In the genomic region with DNA sequence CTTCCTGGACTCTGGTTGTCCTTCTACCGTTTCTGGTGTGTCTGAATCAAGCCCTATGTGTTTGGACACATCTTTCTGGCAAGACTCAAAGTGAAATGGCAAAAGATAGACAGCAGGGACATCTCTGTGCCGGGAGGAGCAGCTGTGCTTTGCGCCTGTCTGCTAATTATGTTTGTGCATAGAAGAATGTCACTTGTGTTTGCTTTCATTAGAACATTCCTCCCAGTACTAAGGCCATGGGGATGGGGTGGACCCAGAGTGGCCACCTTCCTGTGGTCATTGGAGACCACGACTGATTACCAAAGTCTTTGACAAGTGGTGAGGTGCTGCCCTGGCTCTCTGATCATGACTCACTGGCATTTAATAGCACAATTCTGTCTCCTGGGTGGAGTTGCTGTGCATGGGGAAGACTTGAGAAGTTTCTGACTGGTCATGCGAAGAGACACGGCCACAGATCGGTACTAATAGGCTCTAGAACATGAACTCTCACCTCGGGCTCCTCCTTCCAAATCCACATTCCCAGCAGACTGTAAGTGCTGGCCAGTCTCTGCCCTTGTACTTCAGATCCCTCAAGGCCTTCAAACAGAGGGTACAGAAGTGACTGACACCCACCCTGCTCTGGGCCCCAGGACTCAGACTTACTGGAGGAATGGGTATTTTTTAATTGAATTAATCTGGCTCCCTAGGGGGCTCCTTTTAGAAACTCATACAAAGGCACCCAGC, we compare ENCODE assay signal across 23 mouse cellular contexts.
DNase-seq lines count a peak whose midpoint lies in the region; TF ChIP-seq lines count a peak whose summit lies in the region.
"Had no signal": no experiment of that assay in that cellular context is flagged by ENCODE, and none has a peak within 500 bp of the region (broad histone marks: within the 10 kb centered on the region; RNA-seq: fewer than 3 reads in every experiment).

No protein-coding gene starts in this region.

- intact Hi-C loops in heart, postnatal 36 days (cut with DNase I): no loop called here

- TF ChIP-seq POLR2A in lung, adult 2 months (IDR thresholded peaks at IDR 0.05; ENCODE audit: borderline replicate concordance, extremely low read depth, low read depth, low read length): no peak

- WGBS in heart, embryonic 10.5 days: 91% methylated on average over 8 of the region's 8 CpGs
- 86% methylated on average over 8 of the region's 8 CpGs for WGBS in lung, adult 2 months
- 94% methylated on average over 8 of the region's 8 CpGs for WGBS in midbrain, embryonic 10.5 days

- 0 out of 2 replicates have a peak, but pooled peaks cover 2% of the 10 kb centered on the region for H3K36me3 ChIP-seq in heart, embryonic 10.5 days
- no peaks in the 10 kb centered on the region for H3K36me3 ChIP-seq in midbrain, embryonic 10.5 days
- H3K36me3 ChIP-seq: forebrain, embryonic 15.5 days; G1E; heart, embryonic 12.5 days; hindbrain, embryonic 12.5 days; limb, embryonic 13.5 days; liver, embryonic 12.5 days; midbrain, embryonic 15.5 days; stomach, embryonic 15.5 days had no signal

- H3K4me3 ChIP-seq in heart, embryonic 10.5 days: no peak overlapping the region
- no peak overlapping the region for H3K4me3 ChIP-seq in lung, adult 2 months (replicated peaks; ENCODE audit: extremely low read depth, low read depth, low read length)
- no peak overlapping the region for H3K4me3 ChIP-seq in midbrain, embryonic 10.5 days
- H3K4me3 ChIP-seq: forebrain, embryonic 15.5 days; heart, embryonic 12.5 days; hindbrain, embryonic 12.5 days; limb, embryonic 13.5 days; liver, embryonic 12.5 days; midbrain, embryonic 15.5 days; stomach, embryonic 15.5 days had no signal

- H3K27ac ChIP-seq in heart, embryonic 10.5 days: peak overlapping the region; percentile 44; the same call in 1 of the 2 replicates
- no peak overlapping the region for H3K27ac ChIP-seq in midbrain, embryonic 10.5 days (replicated peaks)
- H3K27ac ChIP-seq: forebrain, embryonic 15.5 days; hindbrain, embryonic 12.5 days; limb, embryonic 13.5 days; liver, embryonic 12.5 days; midbrain, embryonic 15.5 days; stomach, embryonic 15.5 days had no signal

- peaks cover 19% of the 10 kb centered on the region; the same call in 1 of the 2 replicates for H3K4me1 ChIP-seq in heart, embryonic 10.5 days
- H3K4me1 ChIP-seq in lung, adult 2 months (ENCODE audit: control insufficient read depth, insufficient read depth, low read length): no peaks in the 10 kb centered on the region
- H3K4me1 ChIP-seq in midbrain, embryonic 10.5 days: peaks cover 16% of the 10 kb centered on the region
- H3K4me1 ChIP-seq: forebrain, embryonic 15.5 days; limb, embryonic 13.5 days; liver, embryonic 12.5 days; midbrain, embryonic 15.5 days; stomach, embryonic 15.5 days had no signal

- no peaks in the 10 kb centered on the region for H3K27me3 ChIP-seq in heart, embryonic 10.5 days (ENCODE audit: insufficient read depth, poor library complexity, severe bottlenecking)
- H3K27me3 ChIP-seq in midbrain, embryonic 10.5 days (ENCODE audit: low read depth, poor library complexity, severe bottlenecking): no peaks in the 10 kb centered on the region
- H3K27me3 ChIP-seq: CH12.LX; forebrain, embryonic 15.5 days; heart, embryonic 12.5 days; hindbrain, embryonic 12.5 days; limb, embryonic 13.5 days; liver, embryonic 12.5 days; midbrain, embryonic 15.5 days; stomach, embryonic 15.5 days had no signal

- TF ChIP-seq CTCF in lung, adult 2 months (IDR thresholded peaks at IDR 0.05; ENCODE audit: insufficient read depth, low read length): no peak

- no peak for DNase-seq in heart, embryonic 10.5 days (ENCODE audit: low spot score)
- no peak for DNase-seq in heart, postnatal 36 days
- peak; percentile 51 for DNase-seq in lung, postnatal 10 days
- DNase-seq in lung, adult 2 months: no peak
- DNase-seq in Muller cell, postnatal 12 days (ENCODE audit: inconsistent ontology term): peak; percentile 68
- peak; percentile 10 for DNase-seq in kidney, postnatal 14 days
- no peak for DNase-seq in midbrain, embryonic 10.5 days (ENCODE audit: low spot score)
- DNase-seq in layer of hippocampus, postnatal 36 days: no peak
- DNase-seq: adrenal gland, adult 8-10 months; cerebellum, adult 18-20 months; heart, postnatal 14 days; right cerebral cortex, adult 18-20 months; right cerebral cortex, postnatal 4 days; thymus, postnatal 36 days had no signal

- H3K9me3 ChIP-seq in heart, embryonic 10.5 days: no peaks in the 10 kb centered on the region
- peaks cover 4% of the 10 kb centered on the region for H3K9me3 ChIP-seq in midbrain, embryonic 10.5 days (replicated peaks)
- H3K9me3 ChIP-seq: forebrain, embryonic 15.5 days; G1E; liver, embryonic 12.5 days; midbrain, embryonic 15.5 days; stomach, embryonic 15.5 days had no signal

Comparison
In these comparisons a context has a peak if more than half of its experiments do, and no peak if none do; other contexts are left out.
1. DNase-seq: peak in lung, postnatal 10 days (single experiment), Muller cell, postnatal 12 days (single experiment) and kidney, postnatal 14 days (single experiment); none in heart, embryonic 10.5 days (single experiment), heart, postnatal 36 days (0 of 2), lung, adult 2 months (single experiment), midbrain, embryonic 10.5 days (single experiment) and layer of hippocampus, postnatal 36 days (0 of 2).